ENCODE assay signal across 8 mouse cellular contexts in the genomic region with DNA sequence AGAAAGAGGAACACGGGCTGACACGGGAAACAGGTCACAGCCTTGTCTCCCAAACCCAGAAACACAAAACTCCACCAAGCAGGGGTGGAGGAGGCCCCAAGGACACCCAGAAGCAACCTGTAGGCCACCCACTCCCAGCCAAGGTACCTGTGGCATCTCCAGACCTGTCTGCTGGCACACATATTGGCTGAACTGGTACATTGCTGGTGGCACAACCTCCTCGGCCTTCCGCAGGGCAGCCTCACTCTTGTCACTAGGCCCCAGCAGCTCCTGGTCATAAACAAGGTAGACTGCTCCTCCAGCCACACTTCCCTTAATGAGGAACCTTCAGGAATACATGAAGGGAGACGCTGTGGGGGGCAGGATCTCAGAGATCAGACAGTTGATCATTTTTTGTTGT. TPM values are rescaled to one million over a fixed set of nuclear protein-coding genes. Genes with fewer than 3 reads are reported as not detected.
DNase-seq lines count a peak whose midpoint lies in the region; ATAC-seq and TF ChIP-seq lines count a peak whose summit lies in the region.

No protein-coding gene starts in this region.

- 36% methylated on average over 5 of the region's 5 CpGs for WGBS in heart, embryonic 14.5 days
- 39% methylated on average over 5 of the region's 5 CpGs for WGBS in heart, postnatal 0 days
- 61% methylated on average over 5 of the region's 5 CpGs for WGBS in midbrain, embryonic 10.5 days

- ATAC-seq in heart, embryonic 14.5 days (ENCODE audit: insufficient number of reproducible peaks, insufficient read depth, low FRiP score, low read depth), result no peak
- no peak for ATAC-seq in heart, postnatal 0 days (ENCODE audit: insufficient read depth, low read depth)
- ATAC-seq in erythroid progenitor cell, adult 5-6 weeks (replicated peaks; ENCODE audit: low FRiP score, poor library complexity, severe bottlenecking), result no peak

- peak overlapping the region; percentile 73 to 95 for H3K4me3 ChIP-seq in heart, embryonic 14.5 days (ENCODE audit: control insufficient read depth in 1 of 2, insufficient read depth in 1 of 2, low read depth in 1 of 2, low read length in 2 of 2)
- H3K4me3 ChIP-seq in MEL (ENCODE audit: control insufficient read depth in 1 of 2, insufficient read depth in 1 of 2, low read depth in 2 of 2, low read length in 2 of 2), result peak overlapping the region; percentile 83 to 88
- peak overlapping the region; percentile 60 for H3K4me3 ChIP-seq in heart, postnatal 0 days (ENCODE audit: low read depth, low read length)
- peak overlapping the region; percentile 72 for H3K4me3 ChIP-seq in midbrain, embryonic 10.5 days

- H3K27ac ChIP-seq in heart, embryonic 14.5 days (replicated peaks in 1 of 2; ENCODE audit: control insufficient read depth in 1 of 2, insufficient read depth in 1 of 2, low read depth in 2 of 2, low read length in 2 of 2), result peak overlapping the region in 1 of 2 experiments; percentile 53; a peak in 2 of 4 replicates
- H3K27ac ChIP-seq in MEL (ENCODE audit: control insufficient read depth, low read depth, low read length), result peak overlapping the region; percentile 90
- peak overlapping the region; percentile 85 for H3K27ac ChIP-seq in heart, postnatal 0 days (ENCODE audit: low read depth)
- H3K27ac ChIP-seq in midbrain, embryonic 10.5 days (replicated peaks), result peak overlapping the region; percentile 89

- DNase-seq in heart, postnatal 25 days (ENCODE audit: low spot score), result no peak
- peak; percentile 46 for DNase-seq in MEL (ENCODE audit: low read depth, low spot score)
- DNase-seq in heart, postnatal 0 days (ENCODE audit: low spot score), result no peak
- no peak for DNase-seq in midbrain, embryonic 10.5 days (ENCODE audit: low spot score)
- DNase-seq in retina, postnatal 1 day, result no peak
- no peak for DNase-seq in right cerebral cortex, postnatal 14 days

- no peaks in the 10 kb centered on the region for H3K9me3 ChIP-seq in heart, embryonic 14.5 days (ENCODE audit: control insufficient read depth, low read length)
- H3K9me3 ChIP-seq in MEL (replicated peaks; ENCODE audit: insufficient read depth, low read length), result no peaks in the 10 kb centered on the region
- H3K9me3 ChIP-seq in heart, postnatal 0 days (replicated peaks; ENCODE audit: control insufficient read depth, low read length), result no peaks in the 10 kb centered on the region
- no peaks in the 10 kb centered on the region for H3K9me3 ChIP-seq in midbrain, embryonic 10.5 days (replicated peaks)

- TF ChIP-seq RAD21 in MEL (IDR thresholded peaks at IDR 0.05; ENCODE audit: low read depth, low read length), result no peak

- H3K4me2 ChIP-seq in heart, embryonic 14.5 days (ENCODE audit: low read length), result peak overlapping the region; percentile 71
- H3K4me2 ChIP-seq in heart, postnatal 0 days (ENCODE audit: low read depth, low read length), result peak overlapping the region; percentile 66

- peaks cover 22% of the 10 kb centered on the region for H3K79me2 ChIP-seq in MEL (ENCODE audit: control insufficient read depth, insufficient read depth, low read length, poor library complexity)

- no peak for TF ChIP-seq POLR2A in MEL (IDR thresholded peaks at IDR 0.05; ENCODE audit: control insufficient read depth in 1 of 2, insufficient read depth in 1 of 2, low read depth in 1 of 2, low read length in 2 of 2, poor library complexity in 1 of 2)

- intact Hi-C loops in heart, postnatal 25 days (cut with DNase I), result loop anchor here (5.0 kb wide), 1 partner anchor 154 kb away; the partner anchor contains the start of gene Dus3l

- H3K9ac ChIP-seq in heart, embryonic 14.5 days (ENCODE audit: low read length), result peak overlapping the region; percentile 89
- peak overlapping the region; percentile 88 for H3K9ac ChIP-seq in MEL (ENCODE audit: control insufficient read depth, low read depth, low read length, poor library complexity, severe bottlenecking)
- peak overlapping the region; percentile 67 for H3K9ac ChIP-seq in heart, postnatal 0 days (replicated peaks; ENCODE audit: low read depth, low read length)

- no peak for TF ChIP-seq CTCF in MEL (IDR thresholded peaks at IDR 0.05 in 2 of 3, conservative IDR thresholded peaks at IDR 0.05 in 1 of 3; ENCODE audit: control insufficient read depth in 1 of 3, insufficient read depth in 1 of 3, low read depth in 2 of 3, low read length in 3 of 3, poor library complexity in 1 of 3, severe bottlenecking in 1 of 3)
- no peak for TF ChIP-seq CTCF in heart, postnatal 0 days (IDR thresholded peaks at IDR 0.05; ENCODE audit: low read depth)

- H3K36me3 ChIP-seq in heart, embryonic 14.5 days (ENCODE audit: control insufficient read depth, insufficient read depth, low read length), result peaks cover 47% of the 10 kb centered on the region
- H3K36me3 ChIP-seq in MEL (ENCODE audit: control insufficient read depth in 1 of 2, insufficient read depth in 2 of 2, low read length in 2 of 2), result peaks cover 5 to 7% of the 10 kb centered on the region in 2 experiments
- H3K36me3 ChIP-seq in heart, postnatal 0 days (replicated peaks; ENCODE audit: control insufficient read depth, insufficient read depth, low read length), result peaks cover 35% of the 10 kb centered on the region
- H3K36me3 ChIP-seq in midbrain, embryonic 10.5 days, result peaks cover 45% of the 10 kb centered on the region

- TF ChIP-seq EP300 in MEL (IDR thresholded peaks at IDR 0.05; ENCODE audit: low read depth in 1 of 2, low read length in 2 of 2), result no peak
- no peak for TF ChIP-seq EP300 in heart, postnatal 0 days (IDR thresholded peaks at IDR 0.05; ENCODE audit: low read depth)

- H3K4me1 ChIP-seq in heart, embryonic 14.5 days (ENCODE audit: control insufficient read depth in 2 of 2, insufficient read depth in 2 of 2, low read length in 2 of 2), result peaks cover 5 to 15% of the 10 kb centered on the region in 2 experiments
- H3K4me1 ChIP-seq in MEL (ENCODE audit: control insufficient read depth in 1 of 2, insufficient read depth in 2 of 2, low read length in 2 of 2), result peaks cover 0 to 13% of the 10 kb centered on the region in 2 experiments; a peak in 2 of 4 replicates
- peaks cover 12% of the 10 kb centered on the region for H3K4me1 ChIP-seq in heart, postnatal 0 days (ENCODE audit: control insufficient read depth, insufficient read depth)
- H3K4me1 ChIP-seq in midbrain, embryonic 10.5 days, result peaks cover 44% of the 10 kb centered on the region

- no peaks in the 10 kb centered on the region for H3K27me3 ChIP-seq in heart, embryonic 14.5 days (ENCODE audit: control insufficient read depth, insufficient read depth, low read length)
- no peaks in the 10 kb centered on the region for H3K27me3 ChIP-seq in MEL (ENCODE audit: control insufficient read depth in 1 of 2, insufficient read depth in 2 of 2, low read length in 2 of 2)
- no peaks in the 10 kb centered on the region for H3K27me3 ChIP-seq in heart, postnatal 0 days (ENCODE audit: control insufficient read depth, insufficient read depth, low read length)
- H3K27me3 ChIP-seq in midbrain, embryonic 10.5 days (ENCODE audit: low read depth, poor library complexity, severe bottlenecking), result no peaks in the 10 kb centered on the region

RNA-seq across cellular contexts. Expression of gene 2410015M20Rik, which starts 0.9 kb away (rescaled TPM):
- polyA plus RNA-seq in heart, embryonic 14.5 days (2014; fragmentation: Nextera tagmentation; extraction: Ambion mirVana), result 390 and 398 TPM in 2 replicates
- total RNA-seq in heart, postnatal 25 days (2021), result 100 to 1,000 TPM; 343 to 364 TPM
- total RNA-seq in MEL (2012; rRNA removed), result 281 and 334 TPM in 2 replicates
- polyA plus RNA-seq in MEL (2012; ENCODE audit: insufficient read depth in 1 of 2, insufficient read length in 2 of 2, low read depth in 1 of 2, low replicate concordance in 2 of 2, missing spikeins in 1 of 2), result 100 to 1,000 TPM in 1 of 2 experiments, not detected in 1; 274 TPM
- 199 and 207 TPM in 2 replicates for total RNA-seq in heart, postnatal 0 days (2014; rRNA removed; ENCODE audit: low replicate concordance)
- polyA plus RNA-seq in heart, postnatal 0 days (2015; fragmentation: Nextera tagmentation; extraction: Ambion mirVana), result 527 and 554 TPM in 2 replicates
- polyA plus RNA-seq in midbrain, embryonic 10.5 days (2016; fragmentation: Nextera tagmentation; extraction: Ambion mirVana), result 197 and 202 TPM in 2 replicates
- total RNA-seq in erythroid progenitor cell, adult 5-6 weeks (2015; ENCODE audit: low replicate concordance), result 21.8 and 29.9 TPM in 2 replicates
- total RNA-seq in erythroid progenitor cell, adult 5-6 weeks (2017; ENCODE audit: low replicate concordance), result 20.7 and 33.0 TPM in 2 replicates

RNA-seq across cellular contexts. Expression of gene Rpl36, which starts 4.5 kb away (rescaled TPM):
- polyA plus RNA-seq in heart, embryonic 14.5 days (2014; fragmentation: Nextera tagmentation; extraction: Ambion mirVana), result 1,567 and 1,751 TPM in 2 replicates
- 100 to 1,000 TPM; 692 to 724 TPM for total RNA-seq in heart, postnatal 25 days (2021)
- 3,804 and 3,914 TPM in 2 replicates for total RNA-seq in MEL (2012; rRNA removed)
- 1,000 to 10,000 TPM in 1 of 2 experiments, not detected in 1; 2,385 TPM for polyA plus RNA-seq in MEL (2012; ENCODE audit: insufficient read depth in 1 of 2, insufficient read length in 2 of 2, low read depth in 1 of 2, low replicate concordance in 2 of 2, missing spikeins in 1 of 2)
- 1,192 and 2,008 TPM in 2 replicates for total RNA-seq in heart, postnatal 0 days (2014; rRNA removed; ENCODE audit: low replicate concordance)
- polyA plus RNA-seq in heart, postnatal 0 days (2015; fragmentation: Nextera tagmentation; extraction: Ambion mirVana), result 1,600 and 1,704 TPM in 2 replicates
- 1,286 and 1,494 TPM in 2 replicates for polyA plus RNA-seq in midbrain, embryonic 10.5 days (2016; fragmentation: Nextera tagmentation; extraction: Ambion mirVana)
- total RNA-seq in erythroid progenitor cell, adult 5-6 weeks (2015; ENCODE audit: low replicate concordance), result 298 and 344 TPM in 2 replicates
- 203 and 323 TPM in 2 replicates for total RNA-seq in erythroid progenitor cell, adult 5-6 weeks (2017; ENCODE audit: low replicate concordance)

RNA-seq across cellular contexts. Expression of gene Lonp1, which starts 18.0 kb away (rescaled TPM):
- 58.6 and 59.0 TPM in 2 replicates for polyA plus RNA-seq in heart, embryonic 14.5 days (2014; fragmentation: Nextera tagmentation; extraction: Ambion mirVana)
- 100 to 1,000 TPM; 107 to 112 TPM for total RNA-seq in heart, postnatal 25 days (2021)
- 162 and 203 TPM in 2 replicates for total RNA-seq in MEL (2012; rRNA removed)
- 100 to 1,000 TPM; 197 to 296 TPM for polyA plus RNA-seq in MEL (2012; ENCODE audit: insufficient read depth in 1 of 2, insufficient read length in 2 of 2, low read depth in 1 of 2, low replicate concordance in 2 of 2, missing spikeins in 1 of 2)
- total RNA-seq in heart, postnatal 0 days (2014; rRNA removed; ENCODE audit: low replicate concordance), result 109 and 115 TPM in 2 replicates
- polyA plus RNA-seq in heart, postnatal 0 days (2015; fragmentation: Nextera tagmentation; extraction: Ambion mirVana), result 43.6 and 46.4 TPM in 2 replicates
- 52.4 and 54.4 TPM in 2 replicates for polyA plus RNA-seq in midbrain, embryonic 10.5 days (2016; fragmentation: Nextera tagmentation; extraction: Ambion mirVana)
- 3.6 and 4.2 TPM in 2 replicates for total RNA-seq in erythroid progenitor cell, adult 5-6 weeks (2015; ENCODE audit: low replicate concordance)
- 9.5 and 15.0 TPM in 2 replicates for total RNA-seq in erythroid progenitor cell, adult 5-6 weeks (2017; ENCODE audit: low replicate concordance)

RNA-seq across cellular contexts. Expression of gene Catsperd, which starts 19.2 kb away (rescaled TPM):
- 0.46 and 0.50 TPM in 2 replicates for polyA plus RNA-seq in heart, embryonic 14.5 days (2014; fragmentation: Nextera tagmentation; extraction: Ambion mirVana)
- not detected for total RNA-seq in heart, postnatal 25 days (2021)
- total RNA-seq in MEL (2012; rRNA removed), result 0.33 and 0.46 TPM in 2 replicates
- polyA plus RNA-seq in MEL (2012; ENCODE audit: insufficient read depth in 1 of 2, insufficient read length in 2 of 2, low read depth in 1 of 2, low replicate concordance in 2 of 2, missing spikeins in 1 of 2), result 1 to 10 TPM in 1 of 2 experiments, not detected in 1; 1.1 TPM
- total RNA-seq in heart, postnatal 0 days (2014; rRNA removed; ENCODE audit: low replicate concordance), result not detected in 2 replicates
- polyA plus RNA-seq in heart, postnatal 0 days (2015; fragmentation: Nextera tagmentation; extraction: Ambion mirVana), result 0.20 and 0.23 TPM in 2 replicates
- polyA plus RNA-seq in midbrain, embryonic 10.5 days (2016; fragmentation: Nextera tagmentation; extraction: Ambion mirVana), result 0.61 and 0.79 TPM in 2 replicates
- total RNA-seq in erythroid progenitor cell, adult 5-6 weeks (2015; ENCODE audit: low replicate concordance), result not detected in 2 replicates
- not detected in 2 replicates for total RNA-seq in erythroid progenitor cell, adult 5-6 weeks (2017; ENCODE audit: low replicate concordance)

RNA-seq across cellular contexts. Expression of gene Safb, which starts 24.1 kb away (rescaled TPM):
- 52.9 and 58.9 TPM in 2 replicates for polyA plus RNA-seq in heart, embryonic 14.5 days (2014; fragmentation: Nextera tagmentation; extraction: Ambion mirVana)
- total RNA-seq in heart, postnatal 25 days (2021), result 10 to 100 TPM; 64.3 to 72.3 TPM
- 87.3 and 103 TPM in 2 replicates for total RNA-seq in MEL (2012; rRNA removed)
- 100 to 1,000 TPM in 1 of 2 experiments, not detected in 1; 203 TPM for polyA plus RNA-seq in MEL (2012; ENCODE audit: insufficient read depth in 1 of 2, insufficient read length in 2 of 2, low read depth in 1 of 2, low replicate concordance in 2 of 2, missing spikeins in 1 of 2)
- total RNA-seq in heart, postnatal 0 days (2014; rRNA removed; ENCODE audit: low replicate concordance), result 15.4 and 39.8 TPM in 2 replicates
- polyA plus RNA-seq in heart, postnatal 0 days (2015; fragmentation: Nextera tagmentation; extraction: Ambion mirVana), result 52.9 and 55.5 TPM in 2 replicates
- 148 and 157 TPM in 2 replicates for polyA plus RNA-seq in midbrain, embryonic 10.5 days (2016; fragmentation: Nextera tagmentation; extraction: Ambion mirVana)
- total RNA-seq in erythroid progenitor cell, adult 5-6 weeks (2015; ENCODE audit: low replicate concordance), result 120 and 141 TPM in 2 replicates
- total RNA-seq in erythroid progenitor cell, adult 5-6 weeks (2017; ENCODE audit: low replicate concordance), result 189 and 314 TPM in 2 replicates
